Mouse (Mus musculus) limb, embryonic 10.5 days (tissue): ENCODE data around the gene Twsg1. TPM values are rescaled to one million over a fixed set of nuclear protein-coding genes. Genes with fewer than 3 reads are reported as not detected.

Source experiments
- DNase-seq: peaks from one replicate; pipeline ENCODE4 v3.0.0-alpha.2; 2017; ENCODE audit warnings: low spot score
- H3K27ac ChIP-seq: fragments of 300-500 bp; sonication (generic); 2 replicates; pipeline ENCODE4 v1.5.1; 2016; ENCODE audit warnings: mild to moderate bottlenecking
- H3K27me3 ChIP-seq: fragments of 300-500 bp; sonication (generic); 2 replicates; pipeline ENCODE4 v1.6.1; 2016; ENCODE audit warnings: low read depth, mild to moderate bottlenecking; ENCODE audit not compliant: poor library complexity, severe bottlenecking
- H3K36me3 ChIP-seq: fragments of 300-500 bp; sonication (generic); 2 replicates; pipeline ENCODE4 v1.6.1; 2016; ENCODE audit warnings: mild to moderate bottlenecking, moderate library complexity
- H3K4me1 ChIP-seq: fragments of 300-500 bp; sonication (generic); 2 replicates; pipeline ENCODE4 v1.6.1; 2016
- H3K4me3 ChIP-seq: fragments of 300-500 bp; sonication (generic); 2 replicates; pipeline ENCODE4 v1.5.1; 2016; ENCODE audit warnings: mild to moderate bottlenecking, moderate library complexity
- H3K9me3 ChIP-seq: fragments of 300-500 bp; sonication (generic); replicated peaks from 2 replicates; pipeline ENCODE4 v1.6.1; 2016; ENCODE audit warnings: mild to moderate bottlenecking
- WGBS: fragments of 180-500 bp; shearing (Covaris S2); methylation state at CpG from one replicate; pipeline ENCODE4 v1.1.7; 2016; 5-methylcytosine and 5-hydroxymethylcytosine counted together
- polyA plus RNA-seq: library from polyadenylated mRNA; unstranded; fragments of >200 nt; fragmentation: Nextera tagmentation; extraction: Ambion mirVana; gene quantifications from 2 replicates; pipeline ENCODE4 v1.2.1, GENCODE M21; 2016

The Twsg1 gene
- polyA plus RNA-seq, 1 experiment from 2014 or later, result 109 TPM

DNA sequence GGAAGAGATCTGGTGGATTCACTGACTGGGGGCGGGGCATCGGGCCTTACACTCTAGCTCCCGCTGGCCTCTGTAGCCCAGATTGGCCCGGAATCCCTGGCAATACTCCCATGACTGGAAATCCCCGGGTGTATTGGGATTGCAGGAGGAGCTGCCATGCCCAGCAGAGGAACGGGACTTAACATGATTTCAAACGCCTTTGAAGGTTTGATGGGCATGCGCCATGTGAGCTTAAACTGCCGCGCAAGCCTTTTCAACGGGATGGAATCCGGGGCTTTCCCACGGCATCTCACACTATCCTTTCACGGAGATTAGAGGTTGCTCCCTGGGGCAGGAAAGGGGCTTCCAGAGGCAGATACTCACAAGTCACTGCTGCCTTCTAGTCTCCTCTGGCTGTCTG, 45.8 kb downstream of the Twsg1 start:
- H3K36me3 ChIP-seq, result 0 out of 2 replicates have a peak, but pooled peaks cover 2% of the 10 kb centered on the region
- H3K4me3 ChIP-seq, result no peak overlapping the region
- no peak overlapping the region for H3K27ac ChIP-seq
- 0 out of 2 replicates have a peak, but pooled peaks cover 1% of the 10 kb centered on the region for H3K9me3 ChIP-seq
- H3K4me1 ChIP-seq, result peaks cover 14% of the 10 kb centered on the region
- WGBS, result 84% methylated on average over 14 of the region's 14 CpGs
- H3K27me3 ChIP-seq, result no peaks in the 10 kb centered on the region
- DNase-seq, result no peak

DNA sequence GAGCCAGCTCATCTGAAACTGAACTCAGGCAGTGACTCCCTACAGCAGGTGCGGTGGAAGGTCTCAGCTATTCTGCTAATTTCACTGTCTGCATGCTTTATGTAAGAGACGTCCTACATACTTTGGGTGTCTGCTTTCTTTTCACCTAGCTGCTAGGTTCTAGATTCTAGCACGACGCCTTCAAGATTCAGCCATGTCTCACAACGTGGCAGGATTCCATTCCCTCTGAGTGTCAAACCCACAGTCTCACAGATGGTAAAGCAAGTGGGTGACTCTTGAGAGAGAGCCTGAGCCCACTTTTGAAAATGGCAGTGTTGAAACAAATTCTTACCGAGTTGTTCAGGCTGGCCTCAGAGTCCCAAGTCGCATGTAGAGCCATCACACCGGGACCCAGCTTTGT, 47.2 kb downstream of the Twsg1 start:
- no peak for DNase-seq
- Histone ChIP-seq H3K4me1 (peaks cover 14% of the 10 kb centered on the region), H3K4me3 (no peak overlapping the region), H3K36me3 (0 out of 2 replicates have a peak, but pooled peaks cover 2% of the 10 kb centered on the region), H3K27me3 (no peaks in the 10 kb centered on the region), H3K27ac (no peak overlapping the region), H3K9me3 (0 out of 2 replicates have a peak, but pooled peaks cover 1% of the 10 kb centered on the region)
- 97% methylated on average over 8 of the region's 8 CpGs for WGBS

DNA sequence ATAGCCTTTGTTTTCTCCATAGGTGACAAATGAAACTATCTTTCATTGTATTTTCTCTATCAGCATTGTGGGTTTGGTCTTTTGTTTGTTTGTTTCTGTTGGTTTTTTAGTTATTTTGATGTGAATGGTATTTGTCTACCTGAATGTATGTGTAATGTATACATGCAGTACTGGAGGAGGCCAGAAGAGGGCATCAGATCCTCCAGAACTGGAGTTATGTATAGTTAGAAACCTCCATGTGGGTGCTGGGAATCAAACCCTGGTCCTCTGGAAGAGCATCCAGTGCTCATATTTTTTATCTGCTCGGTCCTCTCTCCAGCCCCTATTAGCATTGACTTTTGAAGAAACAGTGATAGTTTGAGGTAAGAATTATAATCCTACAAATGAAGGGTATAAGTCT, 48.0 kb downstream of the Twsg1 start:
- no peak overlapping the region for H3K4me3 ChIP-seq
- no peaks in the 10 kb centered on the region for H3K27me3 ChIP-seq
- 0 out of 2 replicates have a peak, but pooled peaks cover 2% of the 10 kb centered on the region for H3K36me3 ChIP-seq
- DNase-seq, result no peak
- H3K4me1 ChIP-seq, result peaks cover 14% of the 10 kb centered on the region
- H3K27ac ChIP-seq, result no peak overlapping the region
- 0 out of 2 replicates have a peak, but pooled peaks cover 1% of the 10 kb centered on the region for H3K9me3 ChIP-seq
- WGBS, result 91% methylated on average over 1 of the region's 1 CpGs

DNA sequence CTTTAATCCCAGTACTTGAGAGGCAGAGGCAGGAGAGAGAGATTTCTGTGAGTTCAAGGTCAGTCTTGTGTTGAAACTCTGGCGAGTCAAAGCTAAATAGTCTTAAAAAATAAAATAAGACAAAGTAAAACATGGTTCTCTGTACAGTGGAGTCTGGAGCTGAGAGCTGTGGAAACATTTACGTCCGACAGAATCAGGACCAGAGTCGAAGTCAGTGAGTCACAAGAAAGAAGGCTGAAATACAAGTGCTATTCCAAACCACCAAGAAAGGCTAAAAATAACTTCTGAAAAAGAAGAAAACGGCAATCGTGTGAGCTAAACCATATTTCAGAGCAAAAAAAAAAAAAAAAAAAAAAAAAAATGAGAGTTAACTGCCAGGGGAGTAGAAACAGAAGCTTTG, 48.7 kb downstream of the Twsg1 start:
- peaks cover 13% of the 10 kb centered on the region for H3K4me1 ChIP-seq
- no peak overlapping the region for H3K4me3 ChIP-seq
- H3K27ac ChIP-seq, result no peak overlapping the region
- 0 out of 2 replicates have a peak, but pooled peaks cover 1% of the 10 kb centered on the region for H3K9me3 ChIP-seq
- H3K36me3 ChIP-seq, result 0 out of 2 replicates have a peak, but pooled peaks cover 2% of the 10 kb centered on the region
- no peak for DNase-seq
- 90% methylated on average over 6 of the region's 6 CpGs for WGBS
- no peaks in the 10 kb centered on the region for H3K27me3 ChIP-seq

DNA sequence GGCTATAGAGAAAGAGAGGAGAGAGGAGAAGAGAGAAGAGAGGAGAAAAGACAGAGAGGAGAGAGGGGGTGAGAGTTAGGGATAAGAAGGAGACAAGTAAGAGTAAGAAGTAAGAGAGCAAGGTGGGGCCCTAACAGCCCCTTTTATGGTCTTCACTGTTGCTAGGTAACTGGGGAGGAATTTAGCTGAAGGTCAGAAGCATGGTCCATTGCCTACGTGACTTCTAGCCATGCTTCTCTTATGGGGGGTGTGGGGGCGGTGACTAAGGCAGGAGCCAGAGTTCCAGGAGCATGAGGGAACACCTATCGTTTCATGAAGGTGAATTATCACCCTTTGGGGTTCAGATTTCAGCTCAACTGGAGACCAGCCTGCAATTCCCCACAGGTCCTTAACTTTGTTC, 55.0 kb downstream of the Twsg1 start:
- 61% methylated on average over 3 of the region's 3 CpGs for WGBS
- DNase-seq, result no peak
- Histone ChIP-seq H3K4me1 (no peaks in the 10 kb centered on the region), H3K27ac (no peak overlapping the region), H3K36me3 (no peaks in the 10 kb centered on the region), H3K9me3 (no peaks in the 10 kb centered on the region), H3K27me3 (no peaks in the 10 kb centered on the region), H3K4me3 (no peak overlapping the region)

DNA sequence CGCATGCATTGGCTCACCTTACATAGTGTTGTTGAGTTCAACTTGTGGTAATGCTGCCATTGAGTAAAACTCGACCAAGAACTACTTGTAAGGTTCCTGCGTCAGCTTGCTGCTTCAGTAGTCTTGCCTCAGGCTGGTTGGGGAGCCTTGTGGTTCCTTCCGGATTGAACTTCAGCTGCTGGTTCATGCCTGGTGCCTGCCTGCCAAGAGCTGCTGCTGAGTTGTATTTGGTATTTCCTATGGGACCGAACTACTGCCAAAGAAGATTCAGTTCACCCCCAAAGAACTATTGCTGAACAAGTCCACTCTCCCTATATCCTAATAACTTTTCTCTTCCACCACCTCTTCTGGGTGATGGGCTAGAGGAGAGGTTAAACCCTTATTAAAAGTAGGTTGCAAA, 61.5 kb downstream of the Twsg1 start:
- no peaks in the 10 kb centered on the region for H3K27me3 ChIP-seq
- DNase-seq, result no peak
- H3K27ac ChIP-seq, result no peak overlapping the region
- peaks cover 14% of the 10 kb centered on the region for H3K4me1 ChIP-seq
- H3K4me3 ChIP-seq, result no peak overlapping the region
- WGBS, result 86% methylated on average over 5 of the region's 5 CpGs
- no peaks in the 10 kb centered on the region for H3K9me3 ChIP-seq
- no peaks in the 10 kb centered on the region for H3K36me3 ChIP-seq

DNA sequence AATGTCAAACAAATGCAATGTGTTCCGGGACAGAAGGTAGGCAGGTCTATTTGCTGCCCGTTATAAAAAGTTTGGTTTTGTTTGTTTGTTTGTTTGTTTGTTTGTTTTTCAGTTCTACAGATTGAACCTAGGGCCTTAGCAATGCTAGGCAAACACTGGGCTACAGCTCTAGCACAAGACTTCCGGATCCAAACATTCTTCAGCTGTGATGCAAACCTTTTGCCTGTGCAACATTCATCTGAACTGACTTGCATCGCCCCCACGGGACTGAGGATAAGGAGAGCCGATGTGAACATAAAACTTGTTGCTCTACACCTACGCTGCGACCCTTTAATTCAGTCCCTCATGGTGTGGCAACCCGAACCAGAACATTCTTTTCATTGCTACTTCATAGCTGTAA, 64.5 kb downstream of the Twsg1 start:
- H3K36me3 ChIP-seq, result no peaks in the 10 kb centered on the region
- peak overlapping the region; percentile 91 for H3K27ac ChIP-seq
- H3K4me3 ChIP-seq, result peak overlapping the region; percentile 90
- H3K4me1 ChIP-seq, result peaks cover 22% of the 10 kb centered on the region
- no peaks in the 10 kb centered on the region for H3K9me3 ChIP-seq
- WGBS, result 83% methylated on average over 9 of the region's 9 CpGs
- no peak for DNase-seq
- H3K27me3 ChIP-seq, result no peaks in the 10 kb centered on the region

DNA sequence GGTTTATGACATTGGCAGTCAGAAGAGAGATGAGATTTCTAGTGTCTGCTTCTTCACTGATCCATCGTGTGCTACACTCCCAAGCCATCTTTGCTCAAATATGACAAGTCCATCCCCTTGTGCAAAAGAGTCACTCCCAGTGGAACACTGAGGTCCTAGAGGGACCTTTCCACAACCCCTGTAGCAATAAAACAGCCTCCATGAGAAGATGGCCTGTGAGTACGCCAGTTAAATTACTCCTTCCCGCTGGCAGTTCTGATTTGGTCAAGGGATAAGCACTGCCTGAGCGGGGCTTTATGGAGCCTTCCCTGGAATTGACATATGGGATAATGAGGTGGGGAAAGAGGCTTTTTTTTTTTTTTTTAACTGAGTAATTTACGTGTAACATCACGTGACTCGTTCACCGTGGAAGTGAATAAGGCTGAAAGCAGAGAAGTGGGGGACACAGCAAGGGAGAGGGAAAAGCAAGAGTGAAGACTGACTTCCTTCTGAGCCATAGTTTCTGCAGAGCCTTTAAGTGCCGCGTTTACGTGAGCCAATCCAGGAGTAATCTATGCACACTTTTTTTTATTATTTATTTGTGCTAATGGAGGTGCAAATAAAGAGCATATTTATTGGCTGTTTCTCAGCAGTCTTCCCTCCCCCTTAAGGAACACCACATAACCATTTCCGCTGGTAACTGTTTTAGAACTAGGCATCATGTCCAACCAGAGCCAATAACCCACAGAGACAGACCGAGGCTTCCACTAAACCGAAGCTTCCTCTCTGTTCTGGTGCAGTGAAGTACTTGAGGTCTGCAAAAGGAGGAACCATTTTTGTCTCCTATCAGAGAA, 65.1 kb downstream of the Twsg1 start, which contains the start of gene Ralbp1:
Ralbp1 (minus strand) TSS at position 102 of the 833 bp plus-strand sequence.
- DNase-seq, result peak; percentile 53
- Histone ChIP-seq H3K27ac (peak within 1 kb of the TSS; percentile 91), H3K4me3 (peak within 1 kb of the TSS; percentile 90), H3K36me3 (no peaks in the 10 kb centered on the region), H3K27me3 (no peaks in the 10 kb centered on the region), H3K9me3 (no peaks in the 10 kb centered on the region), H3K4me1 (peaks cover 22% of the 10 kb centered on the region)
- WGBS, result 11% methylated on average over 14 of the region's 14 CpGs

DNA sequence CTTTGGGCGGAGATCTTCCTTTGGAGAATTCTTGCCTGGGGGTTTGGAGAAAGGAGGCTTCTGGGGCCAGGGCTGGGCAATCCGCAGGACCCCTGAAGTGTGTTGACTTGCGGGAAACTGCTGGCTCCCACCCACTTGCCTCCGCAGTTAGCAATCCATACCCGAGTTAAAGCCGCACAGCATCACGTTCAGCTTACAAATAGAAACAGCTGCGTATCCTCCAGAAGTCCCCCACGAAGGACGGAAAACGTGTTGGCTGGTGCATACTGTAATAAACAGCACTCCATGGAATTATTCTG, 65.7 kb downstream of the Twsg1 start:
- DNase-seq, result no peak
- Histone ChIP-seq H3K4me1 (peaks cover 22% of the 10 kb centered on the region), H3K27me3 (no peaks in the 10 kb centered on the region), H3K36me3 (no peaks in the 10 kb centered on the region), H3K4me3 (peak overlapping the region; percentile 90), H3K9me3 (no peaks in the 10 kb centered on the region), H3K27ac (peak overlapping the region; percentile 91)
- 0% methylated on average over 11 of the region's 11 CpGs for WGBS

DNA sequence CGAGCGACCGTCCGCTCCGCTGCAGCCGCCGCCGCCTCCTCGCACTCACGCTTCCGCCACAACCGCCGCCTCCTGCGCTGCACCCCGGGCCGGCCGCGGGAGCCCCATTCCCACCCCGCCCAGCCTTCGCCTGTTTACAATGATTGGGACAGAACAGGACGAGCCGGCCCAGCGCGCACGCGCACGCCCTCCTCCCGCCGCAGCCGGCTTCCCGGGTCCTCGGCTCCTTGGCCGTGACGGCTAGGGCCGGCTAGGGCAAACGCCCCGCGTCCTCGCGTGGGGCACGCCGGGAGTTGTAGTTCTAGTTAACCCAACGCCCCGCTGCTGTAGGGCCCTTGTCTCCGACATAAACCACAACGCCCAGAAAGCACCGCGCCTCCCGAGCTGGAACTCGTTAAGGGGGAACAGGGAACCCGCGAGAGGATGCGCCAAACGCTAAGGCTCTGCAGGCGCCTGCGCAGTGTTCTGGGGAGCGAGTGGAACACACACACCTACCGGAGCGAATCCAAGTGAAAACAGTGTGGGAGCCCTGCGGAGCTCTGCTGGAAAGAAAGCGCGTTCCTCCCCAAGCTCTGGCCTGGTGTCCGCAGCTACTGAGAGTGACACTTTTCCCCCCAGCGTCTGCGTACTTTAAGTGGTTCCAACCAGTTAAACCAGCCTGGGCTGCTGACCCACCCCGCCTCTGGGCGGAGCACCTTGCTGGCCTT, 66.2 kb downstream of the Twsg1 start:
- H3K36me3 ChIP-seq, result no peaks in the 10 kb centered on the region
- WGBS, result under 1% methylated on average over 67 of the region's 67 CpGs
- H3K4me3 ChIP-seq, result peak overlapping the region; percentile 90
- peaks cover 22% of the 10 kb centered on the region for H3K4me1 ChIP-seq
- DNase-seq, result peak; percentile 98
- no peaks in the 10 kb centered on the region for H3K27me3 ChIP-seq
- H3K27ac ChIP-seq, result peak overlapping the region; percentile 91
- H3K9me3 ChIP-seq, result no peaks in the 10 kb centered on the region

DNA sequence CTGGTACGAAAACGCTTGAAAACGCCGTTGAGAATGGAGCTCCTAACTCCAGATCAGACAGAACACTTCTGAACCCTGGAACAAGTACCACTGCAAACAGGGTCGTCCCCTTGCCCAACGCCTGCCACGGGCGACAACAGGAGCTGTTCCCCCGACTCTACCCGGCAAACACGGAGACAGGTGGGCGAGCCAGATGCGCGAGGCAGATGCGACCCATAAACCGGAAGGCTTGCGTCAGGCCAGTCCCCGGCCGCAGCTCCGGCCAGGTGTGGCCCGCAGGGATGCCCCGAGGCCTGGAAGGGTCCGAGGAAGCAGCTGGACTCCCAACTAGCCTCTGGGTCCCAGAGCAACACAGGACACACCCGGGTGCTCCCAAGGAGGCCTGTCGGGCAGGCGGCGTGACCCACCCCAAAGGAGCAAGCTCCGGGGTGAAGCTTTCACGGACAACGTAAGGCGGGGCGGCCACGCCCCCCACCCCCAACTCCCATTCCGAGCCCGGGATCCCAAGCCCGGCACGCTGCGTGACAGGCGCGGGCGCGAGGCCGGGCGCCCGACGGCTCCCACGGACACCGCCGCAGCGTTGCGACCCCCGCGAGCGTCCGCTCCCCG, 66.9 kb downstream of the Twsg1 start:
- peak overlapping the region; percentile 90 for H3K4me3 ChIP-seq
- no peaks in the 10 kb centered on the region for H3K36me3 ChIP-seq
- no peak for DNase-seq
- under 1% methylated on average over 56 of the region's 56 CpGs for WGBS
- H3K9me3 ChIP-seq, result no peaks in the 10 kb centered on the region
- H3K4me1 ChIP-seq, result peaks cover 22% of the 10 kb centered on the region
- no peaks in the 10 kb centered on the region for H3K27me3 ChIP-seq
- H3K27ac ChIP-seq, result peak overlapping the region; percentile 91

DNA sequence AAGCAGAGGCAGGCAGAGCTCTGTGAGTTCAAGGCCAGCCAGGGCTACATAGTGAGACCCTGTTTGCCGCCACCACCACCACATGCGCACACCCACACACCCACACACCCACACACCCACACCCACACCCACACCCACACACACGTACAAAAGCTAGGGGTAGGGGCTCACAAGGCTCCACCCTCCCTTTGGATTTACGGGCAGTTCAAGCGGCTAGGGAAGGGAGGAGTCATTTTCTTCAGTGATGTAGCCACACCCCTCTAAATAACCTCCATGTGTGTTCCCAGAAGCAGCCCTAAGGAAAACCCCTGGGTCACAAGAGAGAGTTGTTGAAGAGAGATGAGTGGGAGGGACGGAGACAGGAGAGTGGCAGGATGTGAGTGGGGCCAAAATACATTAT, 74.0 kb downstream of the Twsg1 start:
- Histone ChIP-seq H3K27ac (no peak overlapping the region), H3K36me3 (0 out of 2 replicates have a peak, but pooled peaks cover 3% of the 10 kb centered on the region), H3K9me3 (no peaks in the 10 kb centered on the region), H3K27me3 (no peaks in the 10 kb centered on the region), H3K4me1 (peaks cover 12% of the 10 kb centered on the region), H3K4me3 (no peak overlapping the region)
- WGBS, result 58% methylated on average over 6 of the region's 6 CpGs
- no peak for DNase-seq

DNA sequence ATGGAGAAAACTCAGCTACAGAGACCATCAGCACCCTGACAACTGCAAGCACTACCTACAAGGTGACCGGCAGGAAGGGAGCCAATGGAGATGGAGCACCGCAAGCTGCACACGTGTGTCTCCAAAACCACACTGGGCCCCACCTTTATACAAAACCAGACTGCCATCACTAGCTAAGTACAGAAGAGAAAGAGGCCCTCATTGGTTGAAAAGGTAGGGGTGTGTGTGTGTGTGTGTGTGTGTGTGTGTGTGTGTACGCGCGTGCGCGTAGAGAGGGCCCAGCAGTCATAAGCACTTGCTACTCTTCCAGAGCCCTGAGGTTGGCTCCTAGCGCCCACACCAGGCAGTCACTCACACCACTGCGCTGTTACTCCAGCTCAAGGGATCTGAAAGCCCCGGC, 77.2 kb downstream of the Twsg1 start:
- no peak overlapping the region for H3K27ac ChIP-seq
- peaks cover 18% of the 10 kb centered on the region for H3K4me1 ChIP-seq
- DNase-seq, result no peak
- 0 out of 2 replicates have a peak, but pooled peaks cover 3% of the 10 kb centered on the region for H3K36me3 ChIP-seq
- WGBS, result 94% methylated on average over 11 of the region's 11 CpGs
- no peak overlapping the region for H3K4me3 ChIP-seq
- H3K9me3 ChIP-seq, result no peaks in the 10 kb centered on the region
- no peaks in the 10 kb centered on the region for H3K27me3 ChIP-seq
